Mouse (Mus musculus) midbrain, embryonic 12.5 days (tissue): ENCODE measurements around the gene Vax2. TPM values are rescaled to one million over a fixed set of nuclear protein-coding genes. Genes with fewer than 3 reads are reported as not detected.

Source experiments
- ATAC-seq: fragments of 200-750 bp; cut with Nextera tagmentation; 2 replicates; pipeline ENCODE4 v1.8.0; 2017; ENCODE audit warnings: low read depth, moderate TSS enrichment, moderate library complexity; ENCODE audit not compliant: low FRiP score
- H3K27ac ChIP-seq: fragments of 300-500 bp; sonication (generic); replicated peaks from 2 replicates; pipeline ENCODE4 v1.5.1; 2016; ENCODE audit warnings: mild to moderate bottlenecking
- H3K27me3 ChIP-seq: fragments of 300-500 bp; sonication (generic); 2 replicates; pipeline ENCODE4 v1.6.1; 2016; ENCODE audit warnings: mild to moderate bottlenecking
- H3K36me3 ChIP-seq: fragments of 300-500 bp; sonication (generic); 2 replicates; pipeline ENCODE4 v1.6.1; 2016
- H3K4me1 ChIP-seq: fragments of 300-500 bp; sonication (generic); 2 replicates; pipeline ENCODE4 v1.6.1; 2016
- H3K4me2 ChIP-seq: fragments of 300-500 bp; sonication (generic); replicated peaks from 2 replicates; pipeline ENCODE4 v1.6.1; 2016; ENCODE audit warnings: mild to moderate bottlenecking, moderate library complexity
- H3K4me3 ChIP-seq: fragments of 300-500 bp; sonication (generic); 2 replicates; pipeline ENCODE4 v1.5.1; 2016; ENCODE audit warnings: mild to moderate bottlenecking
- H3K9ac ChIP-seq: fragments of 300-500 bp; sonication (generic); replicated peaks from 2 replicates; pipeline ENCODE4 v1.6.1; 2016; ENCODE audit warnings: mild to moderate bottlenecking, moderate library complexity
- H3K9me3 ChIP-seq: fragments of 300-500 bp; sonication (generic); 2 replicates; pipeline ENCODE4 v1.6.1; 2016; ENCODE audit warnings: mild to moderate bottlenecking
- WGBS: fragments of 180-500 bp; shearing (Covaris S2); methylation state at CpG from one replicate; pipeline ENCODE4 v1.1.7; 2016; 5-methylcytosine and 5-hydroxymethylcytosine counted together
- polyA plus RNA-seq: library from polyadenylated mRNA; unstranded; fragments of >200 nt; fragmentation: Nextera tagmentation; extraction: Ambion mirVana; gene quantifications from 2 replicates; pipeline ENCODE4 v1.2.1, GENCODE M21; 2016

The Vax2 gene
- polyA plus RNA-seq, 1 experiment from 2014 or later: 0.42 TPM

GRCm38 (mm10) chr6:83701001-83701400 is 10.1 kb upstream of the Vax2 start:
- no peak overlapping the region for H3K4me3 ChIP-seq
- H3K4me2 ChIP-seq: no peak overlapping the region
- H3K9ac ChIP-seq: no peak overlapping the region
- no peaks in the 10 kb centered on the region for H3K9me3 ChIP-seq
- under 1% methylated on average over 11 of the region's 11 CpGs for WGBS
- ATAC-seq: no peak
- no peaks in the 10 kb centered on the region for H3K36me3 ChIP-seq
- no peak overlapping the region for H3K27ac ChIP-seq
- peaks cover 98% of the 10 kb centered on the region for H3K27me3 ChIP-seq
- no peaks in the 10 kb centered on the region for H3K4me1 ChIP-seq

- ATAC-seq: no peak
- Histone ChIP-seq H3K36me3 (no peaks in the 10 kb centered on the region), H3K4me3 (peak overlapping the region; percentile 13; the same call in 1 of the 2 replicates), H3K4me1 (no peaks in the 10 kb centered on the region), H3K27me3 (peaks cover 98% of the 10 kb centered on the region), H3K9ac (no peak overlapping the region), H3K27ac (no peak overlapping the region), H3K9me3 (no peaks in the 10 kb centered on the region), H3K4me2 (0 out of 2 replicates have a peak overlapping the region, but pooled peaks have one; percentile 11)
- WGBS: under 1% methylated on average over 53 of the region's 53 CpGs
Measured at GRCm38 (mm10) chr6:83702146-83702999, 8.7 kb upstream of the Vax2 start.

GRCm38 (mm10) chr6:83703000-83703721 is 7.9 kb upstream of the Vax2 start:
- H3K4me1 ChIP-seq: no peaks in the 10 kb centered on the region
- no peaks in the 10 kb centered on the region for H3K9me3 ChIP-seq
- no peak overlapping the region for H3K9ac ChIP-seq
- 1% methylated on average over 27 of the region's 27 CpGs for WGBS
- peaks cover 98% of the 10 kb centered on the region for H3K27me3 ChIP-seq
- H3K4me3 ChIP-seq: no peak overlapping the region
- H3K27ac ChIP-seq: no peak overlapping the region
- H3K36me3 ChIP-seq: no peaks in the 10 kb centered on the region
- no peak overlapping the region for H3K4me2 ChIP-seq
- no peak for ATAC-seq

GRCm38 (mm10) chr6:83703722-83704078 is 7.4 kb upstream of the Vax2 start:
- peaks cover 98% of the 10 kb centered on the region for H3K27me3 ChIP-seq
- no peak overlapping the region for H3K4me3 ChIP-seq
- H3K9ac ChIP-seq: no peak overlapping the region
- H3K4me2 ChIP-seq: no peak overlapping the region
- ATAC-seq: no peak
- H3K27ac ChIP-seq: no peak overlapping the region
- WGBS: 3% methylated on average over 10 of the region's 10 CpGs
- H3K4me1 ChIP-seq: no peaks in the 10 kb centered on the region
- no peaks in the 10 kb centered on the region for H3K9me3 ChIP-seq
- no peaks in the 10 kb centered on the region for H3K36me3 ChIP-seq

GRCm38 (mm10) chr6:83704294-83704693 is 6.8 kb upstream of the Vax2 start:
- no peaks in the 10 kb centered on the region for H3K9me3 ChIP-seq
- H3K4me3 ChIP-seq: no peak overlapping the region
- no peak overlapping the region for H3K4me2 ChIP-seq
- no peak overlapping the region for H3K27ac ChIP-seq
- no peak overlapping the region for H3K9ac ChIP-seq
- H3K27me3 ChIP-seq: peaks cover 98% of the 10 kb centered on the region
- no peak for ATAC-seq
- no peaks in the 10 kb centered on the region for H3K4me1 ChIP-seq
- WGBS: 13% methylated on average over 1 of the region's 1 CpGs
- no peaks in the 10 kb centered on the region for H3K36me3 ChIP-seq

GRCm38 (mm10) chr6:83704701-83705100 is 6.4 kb upstream of the Vax2 start:
- no peak overlapping the region for H3K27ac ChIP-seq
- WGBS: 14% methylated on average over 5 of the region's 5 CpGs
- no peaks in the 10 kb centered on the region for H3K4me1 ChIP-seq
- no peak overlapping the region for H3K4me3 ChIP-seq
- ATAC-seq: no peak
- peaks cover 98% of the 10 kb centered on the region for H3K27me3 ChIP-seq
- H3K9me3 ChIP-seq: no peaks in the 10 kb centered on the region
- no peaks in the 10 kb centered on the region for H3K36me3 ChIP-seq
- no peak overlapping the region for H3K4me2 ChIP-seq
- no peak overlapping the region for H3K9ac ChIP-seq

GRCm38 (mm10) chr6:83707738-83708510 is 3.1 kb upstream of the Vax2 start:
- H3K4me1 ChIP-seq: peaks cover 21% of the 10 kb centered on the region
- peaks cover 100% of the 10 kb centered on the region for H3K27me3 ChIP-seq
- H3K36me3 ChIP-seq: no peaks in the 10 kb centered on the region
- H3K9me3 ChIP-seq: no peaks in the 10 kb centered on the region
- no peak overlapping the region for H3K9ac ChIP-seq
- WGBS: 3% methylated on average over 6 of the region's 6 CpGs
- H3K4me3 ChIP-seq: no peak overlapping the region
- no peak overlapping the region for H3K27ac ChIP-seq
- H3K4me2 ChIP-seq: no peak overlapping the region
- ATAC-seq: no peak

- peak overlapping the region; percentile 44; the same call in 1 of the 2 replicates for H3K9ac ChIP-seq
- 1% methylated on average over 32 of the region's 32 CpGs for WGBS
Measured at GRCm38 (mm10) chr6:83710361-83711066, 550 bp upstream of the Vax2 start.

GRCm38 (mm10) chr6:83711725-83712475 is 836 bp downstream of the Vax2 start:
- peak overlapping the region; percentile 34; the same call in 1 of the 2 replicates for H3K9ac ChIP-seq
- WGBS: under 1% methylated on average over 45 of the region's 45 CpGs
- no peak overlapping the region for H3K27ac ChIP-seq
- no peaks in the 10 kb centered on the region for H3K36me3 ChIP-seq
- H3K9me3 ChIP-seq: no peaks in the 10 kb centered on the region
- H3K4me2 ChIP-seq: peak overlapping the region; percentile 76
- peaks cover 98% of the 10 kb centered on the region for H3K27me3 ChIP-seq
- H3K4me1 ChIP-seq: peaks cover 21% of the 10 kb centered on the region
- ATAC-seq: no peak; the same call in 1 of the 2 replicates
- peak overlapping the region; percentile 46 for H3K4me3 ChIP-seq

More at GRCm38 (mm10) chr6:83710361-83711066, 550 bp upstream of the Vax2 start:
- H3K27ac ChIP-seq: no peak overlapping the region
- H3K27me3 ChIP-seq: peaks cover 100% of the 10 kb centered on the region
- H3K4me1 ChIP-seq: peaks cover 21% of the 10 kb centered on the region
- H3K4me3 ChIP-seq: peak overlapping the region; percentile 46
- peak overlapping the region; percentile 76 for H3K4me2 ChIP-seq
- ATAC-seq: peak; percentile 57
- H3K9me3 ChIP-seq: no peaks in the 10 kb centered on the region
- H3K36me3 ChIP-seq: no peaks in the 10 kb centered on the region

- 1% methylated on average over 12 of the region's 12 CpGs for WGBS
- Histone ChIP-seq H3K4me2 (no peak overlapping the region), H3K9me3 (no peaks in the 10 kb centered on the region), H3K9ac (no peak overlapping the region), H3K4me1 (peaks cover 21% of the 10 kb centered on the region), H3K36me3 (no peaks in the 10 kb centered on the region), H3K27me3 (peaks cover 98% of the 10 kb centered on the region), H3K27ac (no peak overlapping the region), H3K4me3 (no peak overlapping the region)
- no peak for ATAC-seq
Measured at GRCm38 (mm10) chr6:83713271-83714136, 2.4 kb downstream of the Vax2 start.
